Mouse (Mus musculus): ENCODE measurements around the gene Mpg.
"Not testable (repeated sequence)": the region's sequence is repeated elsewhere in the genome, so short reads cannot be mapped to it uniquely, and the experiment has no call there.

Gene Mpg

DNA sequence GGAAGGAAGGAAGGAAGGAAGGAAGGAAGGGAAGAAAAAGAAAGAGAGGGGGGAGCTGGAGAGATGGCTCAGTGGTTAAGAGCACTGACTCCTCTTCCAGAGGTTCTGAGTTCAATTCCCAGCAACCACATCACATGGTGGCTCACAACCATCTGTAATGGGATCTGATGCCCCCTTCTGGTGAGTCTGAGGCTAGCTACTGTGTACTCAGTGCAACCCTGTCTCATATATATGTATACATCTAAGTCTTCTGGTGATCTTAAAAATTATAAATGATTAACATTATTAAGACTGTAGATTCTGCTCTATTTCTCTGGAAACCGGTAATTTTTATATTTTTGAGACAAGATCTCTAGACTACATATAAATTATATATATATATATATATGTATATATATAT, 25.3 kb upstream of the Mpg start:
- not testable (repeated sequence) for DNase-seq (ENCODE audit: inconsistent age in 2 of 2, low spot score in 1 of 2)

DNA sequence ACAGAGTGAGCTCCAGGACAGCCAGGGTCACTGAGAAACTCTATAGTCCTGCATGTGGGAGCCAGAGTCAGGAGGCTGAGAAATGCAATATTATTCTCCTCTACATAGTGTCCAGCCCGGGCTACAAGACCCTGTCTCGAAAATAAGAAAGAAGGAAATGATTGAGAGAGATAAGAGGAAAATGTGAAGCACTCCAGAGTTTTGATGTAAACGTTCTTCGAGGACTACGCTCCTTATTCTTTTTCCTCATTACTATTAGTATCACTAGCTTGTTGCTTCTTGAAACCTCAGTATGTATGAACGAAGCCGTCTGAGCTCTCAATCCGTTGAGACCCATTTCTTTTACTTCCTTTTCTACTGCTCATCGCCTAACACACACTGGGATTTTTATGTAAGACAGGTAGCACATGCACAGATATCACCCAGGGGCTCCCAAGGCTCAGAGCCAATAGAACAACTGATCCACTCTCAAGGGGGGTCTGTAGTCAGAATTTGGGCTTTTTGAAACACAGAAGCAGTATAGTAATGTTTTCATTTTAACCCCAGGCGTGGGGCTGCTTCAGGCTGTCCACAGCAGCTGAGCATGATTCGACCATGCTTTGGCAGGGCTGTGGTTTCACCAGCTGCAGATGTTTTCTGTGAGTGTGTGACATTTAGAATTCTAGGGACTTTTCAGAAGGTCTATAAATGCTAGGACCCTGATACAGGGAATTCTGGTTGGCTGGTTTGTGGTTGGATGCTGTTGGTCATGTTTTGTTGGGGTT, 24.2 kb upstream of the Mpg start:
- peak in 1 of 2 experiments; percentile 0 for DNase-seq (ENCODE audit: inconsistent age in 2 of 2, low spot score in 1 of 2)

GRCm38 (mm10) chr11:32205058-32205873, 21.0 kb upstream of the Mpg start, which contains the start of gene Snrnp25:
TSS of gene Snrnp25 (plus strand) at chr11:32205415.
- DNase-seq (ENCODE audit: inconsistent age in 2 of 2, low spot score in 1 of 2): peak; percentile 97 to 98

- DNase-seq (ENCODE audit: inconsistent age in 2 of 2, low spot score in 1 of 2): peak in 1 of 2 experiments; percentile 33
Measured at GRCm38 (mm10) chr11:32210623-32211022, 15.7 kb upstream of the Mpg start.

DNA sequence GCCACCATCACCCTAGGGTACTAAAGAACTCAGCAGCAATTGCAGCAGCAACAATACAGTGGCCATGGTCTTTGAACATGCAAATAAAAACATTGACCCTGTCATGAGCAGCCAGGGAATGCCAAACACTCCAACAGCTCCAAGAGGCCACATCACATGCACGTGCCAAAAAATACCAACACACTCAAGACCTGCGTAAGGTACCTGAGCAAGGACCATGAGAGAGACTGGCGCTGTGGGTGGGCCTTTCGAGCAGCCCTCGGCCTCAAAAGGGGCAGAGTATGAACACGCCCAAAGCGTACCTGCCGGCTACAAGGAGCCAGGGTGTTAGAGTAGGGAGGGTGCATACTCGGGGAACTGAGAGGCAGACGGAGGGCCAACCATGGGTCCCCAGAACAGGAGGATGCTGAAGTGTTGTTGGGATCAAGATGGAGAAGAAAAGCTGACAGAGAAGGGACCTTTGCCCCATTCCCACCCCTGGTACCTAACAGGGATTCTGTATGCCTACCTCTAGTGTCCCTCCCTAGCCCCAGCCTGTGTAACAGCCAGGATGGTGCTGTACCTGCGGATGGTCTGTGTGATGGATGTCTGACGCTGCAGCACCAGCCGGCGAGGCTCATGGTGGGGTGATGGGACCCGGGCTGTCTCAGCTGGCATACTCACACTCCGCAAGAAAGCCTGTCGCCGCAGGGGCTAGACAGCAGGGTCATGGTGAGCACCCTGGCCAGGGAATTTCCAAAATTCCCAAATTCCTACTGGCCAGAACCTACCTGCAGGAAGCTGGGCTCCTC, 10.7 kb upstream of the Mpg start:
- no peak for DNase-seq (ENCODE audit: inconsistent age in 2 of 2, low spot score in 1 of 2)

DNA sequence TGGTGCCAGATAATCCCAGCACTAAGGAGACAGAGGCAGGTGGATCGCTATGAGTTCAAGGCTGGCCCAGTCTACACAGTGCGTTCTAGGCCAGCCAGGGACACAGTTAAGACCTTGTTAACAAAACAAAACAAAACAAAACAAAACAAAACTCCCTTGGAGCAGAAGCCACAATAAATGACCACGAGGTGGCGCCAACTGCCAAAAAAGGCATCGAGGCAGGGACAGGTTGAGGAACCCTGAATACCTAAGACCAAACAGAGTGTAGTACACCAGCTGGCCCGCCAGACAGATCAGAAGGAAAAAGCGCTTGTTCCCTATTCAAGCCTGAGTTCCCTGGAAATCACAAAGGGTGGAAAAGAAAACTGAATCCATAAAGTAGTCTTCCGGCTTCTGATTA, 9.5 kb upstream of the Mpg start:
- DNase-seq (ENCODE audit: inconsistent age in 2 of 2, low spot score in 1 of 2): peak; percentile 69 to 89

GRCm38 (mm10) chr11:32218501-32219050, 7.7 kb upstream of the Mpg start:
- DNase-seq (ENCODE audit: inconsistent age in 2 of 2, low spot score in 1 of 2): peak in 1 of 2 experiments; percentile 35

DNA sequence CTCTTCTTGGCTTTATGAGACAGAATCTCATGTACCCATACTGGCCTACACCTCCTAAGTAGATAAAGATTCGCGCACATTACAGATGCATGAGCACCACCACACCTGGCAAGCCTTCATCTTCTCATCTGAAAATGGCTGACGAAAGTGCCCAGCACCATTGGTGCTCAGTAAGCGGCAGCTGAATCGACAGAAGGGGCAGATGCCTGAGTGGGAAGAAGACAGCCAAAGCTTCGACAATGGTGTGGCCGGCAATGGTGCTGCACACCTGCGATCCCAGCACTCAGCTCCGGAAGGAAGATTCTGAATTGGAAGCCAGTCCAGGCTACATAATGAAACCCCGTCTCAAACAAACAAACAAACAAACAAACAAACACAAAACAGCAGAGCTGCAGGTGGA, 7.0 kb upstream of the Mpg start:
- no peak for DNase-seq (ENCODE audit: inconsistent age in 2 of 2, low spot score in 1 of 2)

DNA sequence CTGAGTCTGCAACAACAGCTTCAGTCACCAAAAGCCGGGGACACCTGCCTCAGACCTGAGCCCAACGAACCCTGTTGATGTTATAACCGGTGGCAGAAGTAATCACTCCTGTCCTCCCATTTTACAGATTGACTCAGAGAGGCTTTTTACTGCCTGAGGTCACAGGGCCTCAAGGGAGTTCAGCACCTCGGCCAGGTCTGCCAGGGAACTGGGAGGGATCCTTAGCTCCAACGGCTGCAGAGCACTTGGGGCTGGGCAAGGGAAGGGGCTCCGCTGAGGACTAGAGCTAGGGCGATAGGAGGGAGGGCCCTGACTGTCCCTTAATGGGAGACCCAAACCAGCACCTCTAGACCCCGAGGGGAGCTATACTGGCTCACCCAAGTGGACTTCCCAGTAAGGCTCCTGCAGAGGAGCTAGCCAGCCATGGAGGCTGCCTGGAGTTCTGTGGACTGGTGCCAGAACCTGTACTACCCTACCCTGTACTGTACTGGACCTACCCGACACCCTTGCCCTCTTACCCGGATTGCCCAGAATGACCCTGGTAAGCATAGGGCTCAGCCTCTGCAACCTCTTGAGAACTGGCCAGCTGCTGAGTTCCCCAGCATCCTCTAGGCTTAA, 5.6 kb upstream of the Mpg start:
- no peak for DNase-seq (ENCODE audit: inconsistent age in 2 of 2, low spot score in 1 of 2)

DNA sequence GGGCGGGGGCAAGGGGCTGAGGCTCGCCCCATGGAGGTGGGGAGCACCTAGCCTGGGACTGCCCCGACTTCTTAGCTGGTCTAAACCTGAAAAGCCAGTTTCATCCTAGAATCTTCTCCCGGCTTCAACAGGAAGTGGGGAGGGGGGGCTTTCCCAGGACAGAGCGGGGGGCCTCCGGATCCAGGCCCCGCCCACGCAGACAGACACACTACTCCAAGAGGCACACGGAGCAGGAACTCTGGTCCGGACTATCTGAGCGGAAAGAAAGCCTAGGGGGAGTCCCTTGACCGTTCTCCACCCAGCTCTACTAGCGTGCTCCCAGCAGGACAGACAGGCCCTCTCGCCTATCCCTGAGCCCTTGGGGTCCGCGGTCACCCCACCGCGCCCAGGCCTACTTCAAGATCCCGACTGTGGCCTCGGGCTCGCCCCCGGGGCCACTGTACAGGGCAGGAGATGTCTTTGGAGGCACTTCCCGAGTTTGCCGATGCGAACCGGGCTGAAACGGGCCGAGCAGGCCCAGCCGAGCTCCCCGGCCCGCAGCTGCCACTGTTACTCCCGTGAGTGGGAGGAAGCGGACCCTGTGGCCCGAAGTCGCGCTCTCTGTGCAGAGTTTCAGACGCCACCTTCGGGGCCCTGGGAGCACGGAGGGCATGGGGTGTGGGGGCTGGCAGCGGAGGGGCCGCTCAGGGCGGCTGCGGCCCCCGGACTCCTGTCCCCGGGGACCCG, 4.9 kb upstream of the Mpg start:
- peak; percentile 76 to 91 for DNase-seq (ENCODE audit: inconsistent age in 2 of 2, low spot score in 1 of 2)

- DNase-seq (ENCODE audit: inconsistent age in 2 of 2, low spot score in 1 of 2): peak; percentile 83 to 89
Measured at GRCm38 (mm10) chr11:32221951-32222409, 4.3 kb upstream of the Mpg start, which contains the start of gene Rhbdf1. TSS of gene Rhbdf1 (minus strand) at chr11:32222300.

DNA sequence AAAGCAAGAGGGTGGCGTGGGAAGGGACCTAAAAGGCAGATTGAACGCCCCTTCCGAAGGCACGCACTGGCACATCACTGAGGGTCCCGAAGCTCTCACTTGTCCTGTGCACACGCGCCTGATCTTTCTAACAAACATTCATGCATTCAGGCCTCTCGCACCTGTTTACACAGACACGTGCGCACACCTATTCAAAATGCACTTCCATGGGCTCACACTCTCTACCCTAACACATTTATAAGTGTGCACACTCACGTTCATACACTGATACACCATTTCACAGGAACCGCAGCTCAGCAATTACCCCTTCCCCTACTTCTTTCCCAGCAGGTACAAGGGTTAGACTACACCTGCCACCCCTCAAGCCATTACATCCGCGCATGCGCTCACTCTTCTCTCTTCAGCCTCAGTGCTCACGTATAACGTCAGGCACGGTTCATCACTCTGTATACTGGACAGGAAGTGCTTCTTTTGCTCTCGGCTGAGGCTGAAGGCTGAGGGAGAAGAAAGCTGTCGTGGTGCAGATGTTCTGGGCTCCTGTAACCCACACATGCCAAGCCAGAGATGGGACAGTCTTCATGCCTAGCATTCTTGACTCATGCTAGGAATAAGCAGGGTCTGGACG, 3.6 kb upstream of the Mpg start:
- DNase-seq (ENCODE audit: inconsistent age in 2 of 2, low spot score in 1 of 2): no peak

GRCm38 (mm10) chr11:32223297-32223967, 2.9 kb upstream of the Mpg start:
- DNase-seq (ENCODE audit: inconsistent age in 2 of 2, low spot score in 1 of 2): peak in 1 of 2 experiments; percentile 38

- DNase-seq (ENCODE audit: inconsistent age in 2 of 2, low spot score in 1 of 2): peak; percentile 74 to 92
Measured at GRCm38 (mm10) chr11:32224468-32225139, 1.7 kb upstream of the Mpg start.

GRCm38 (mm10) chr11:32225222-32226104, 842 bp upstream of the Mpg start:
- peak; percentile 43 to 72 for DNase-seq (ENCODE audit: inconsistent age in 2 of 2, low spot score in 1 of 2)

DNA sequence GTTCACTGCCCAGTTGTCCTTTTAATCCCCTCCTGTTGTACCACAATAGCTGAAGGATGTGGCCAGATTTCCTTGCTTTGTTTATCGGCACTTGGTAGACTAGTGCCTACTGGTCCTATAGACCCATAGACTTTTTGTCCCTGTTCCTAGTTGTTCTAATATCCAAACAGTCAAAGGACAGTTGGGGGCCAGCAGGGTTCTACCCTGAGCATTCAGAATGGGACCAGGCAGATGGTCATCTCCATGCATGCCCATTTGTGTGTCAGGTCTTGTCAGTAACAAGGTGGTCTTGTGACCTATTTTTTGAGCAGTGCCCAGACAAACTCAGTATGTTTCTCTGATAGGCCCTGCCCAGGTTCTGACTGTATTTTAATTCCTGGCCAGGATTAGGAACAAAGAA, 736 bp downstream of the Mpg start:
- DNase-seq (ENCODE audit: inconsistent age in 2 of 2, low spot score in 1 of 2): no peak

DNA sequence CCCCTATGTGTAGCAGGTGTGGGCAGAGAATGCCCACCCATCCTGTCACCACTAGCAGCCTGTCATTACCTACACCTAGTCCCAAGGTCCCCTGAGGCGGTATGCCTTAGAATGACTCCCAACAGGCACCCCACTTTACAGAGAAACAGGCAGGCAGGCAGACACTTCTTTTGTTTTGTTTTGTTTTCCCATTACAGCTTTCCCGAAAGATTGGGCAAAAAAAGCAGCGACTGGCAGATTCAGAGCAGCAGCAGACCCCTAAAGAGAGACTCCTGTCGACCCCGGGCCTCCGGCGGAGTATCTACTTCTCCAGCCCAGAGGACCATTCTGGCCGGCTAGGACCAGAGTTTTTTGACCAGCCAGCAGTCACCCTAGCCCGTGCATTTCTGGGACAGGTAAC, 1.2 kb downstream of the Mpg start:
- peak in 1 of 2 experiments; percentile 49 for DNase-seq (ENCODE audit: inconsistent age in 2 of 2, low spot score in 1 of 2)

Data from adrenal gland, adult (tissue).